Mouse (Mus musculus): ENCODE data around the gene Nab2. TPM values are rescaled to one million over a fixed set of nuclear protein-coding genes. Genes with fewer than 3 reads are reported as not detected.
A peak's percentile ranks its signal among the peaks of the same experiment; 100 is the strongest.

Nab2 gene
- polyA plus RNA-seq, 1 experiment from 2014 or later, result 1.2 TPM

- Histone ChIP-seq H3K9ac (replicated peaks; ENCODE audit: low read length) (no peak overlapping the region; the same call in 1 of the 2 replicates), H3K36me3 (ENCODE audit: control insufficient read depth, insufficient read depth, low read length) (no peaks in the 10 kb centered on the region), H3K4me3 (replicated peaks; ENCODE audit: low read depth, low read length) (peak overlapping the region; percentile 54), H3K27ac (replicated peaks; ENCODE audit: low read depth, low read length) (peak overlapping the region; percentile 37; the same call in 1 of the 2 replicates), H3K9me3 (ENCODE audit: control insufficient read depth, low read length) (no peaks in the 10 kb centered on the region), H3K4me2 (ENCODE audit: low read length) (peak overlapping the region; percentile 94), H3K4me1 (ENCODE audit: control insufficient read depth, insufficient read depth, low read length) (peaks cover 10% of the 10 kb centered on the region; the same call in 1 of the 2 replicates), H3K27me3 (ENCODE audit: control insufficient read depth, insufficient read depth, low read length) (peaks cover 55% of the 10 kb centered on the region)
- WGBS, result 2% methylated on average over 35 of the region's 35 CpGs
- peak; percentile 63 for DNase-seq
- no peak for ATAC-seq (ENCODE audit: low FRiP score, low TSS enrichment)
These were observed 887 bp downstream of the Nab2 start for GRCm38 (mm10) chr10:127667269-127668092.

GRCm38 (mm10) chr10:127666501-127667268 lies 1.7 kb downstream of the Nab2 start, which contains the start of gene Nemp1:
Gene Nemp1 (plus strand): TSS chr10:127666901.
- peak within 1 kb of the TSS; percentile 54 for H3K4me3 ChIP-seq (replicated peaks; ENCODE audit: low read depth, low read length)
- peak; percentile 61 for ATAC-seq (ENCODE audit: low FRiP score, low TSS enrichment)
- H3K4me2 ChIP-seq (ENCODE audit: low read length), result peak within 1 kb of the TSS; percentile 94
- no peaks in the 10 kb centered on the region for H3K36me3 ChIP-seq (ENCODE audit: control insufficient read depth, insufficient read depth, low read length)
- H3K27me3 ChIP-seq (ENCODE audit: control insufficient read depth, insufficient read depth, low read length), result peaks cover 62% of the 10 kb centered on the region
- H3K27ac ChIP-seq (replicated peaks; ENCODE audit: low read depth, low read length), result peak within 1 kb of the TSS; percentile 37; the same call in 1 of the 2 replicates
- peak within 1 kb of the TSS; percentile 55 for H3K9ac ChIP-seq (replicated peaks; ENCODE audit: low read length)
- peak; percentile 67 for DNase-seq
- under 1% methylated on average over 67 of the region's 73 CpGs for WGBS
- no peaks in the 10 kb centered on the region for H3K9me3 ChIP-seq (ENCODE audit: control insufficient read depth, low read length)
- H3K4me1 ChIP-seq (ENCODE audit: control insufficient read depth, insufficient read depth, low read length), result peaks cover 10% of the 10 kb centered on the region; the same call in 1 of the 2 replicates

GRCm38 (mm10) chr10:127665366-127666181 lies 2.8 kb downstream of the Nab2 start:
- DNase-seq, result peak; percentile 21
- Histone ChIP-seq H3K27me3 (ENCODE audit: control insufficient read depth, insufficient read depth, low read length) (peaks cover 73% of the 10 kb centered on the region), H3K9ac (replicated peaks; ENCODE audit: low read length) (peak overlapping the region; percentile 55; the same call in 1 of the 2 replicates), H3K9me3 (ENCODE audit: control insufficient read depth, low read length) (no peaks in the 10 kb centered on the region), H3K36me3 (ENCODE audit: control insufficient read depth, insufficient read depth, low read length) (no peaks in the 10 kb centered on the region), H3K27ac (replicated peaks; ENCODE audit: low read depth, low read length) (no peak overlapping the region), H3K4me3 (replicated peaks; ENCODE audit: low read depth, low read length) (peak overlapping the region; percentile 54), H3K4me2 (ENCODE audit: low read length) (peak overlapping the region; percentile 94), H3K4me1 (ENCODE audit: control insufficient read depth, insufficient read depth, low read length) (peaks cover 10% of the 10 kb centered on the region; the same call in 1 of the 2 replicates)
- no peak for ATAC-seq (ENCODE audit: low FRiP score, low TSS enrichment)
- WGBS, result 5% methylated on average over 14 of the region's 14 CpGs

GRCm38 (mm10) chr10:127664891-127665290 lies 3.5 kb downstream of the Nab2 start:
- WGBS, result 13% methylated on average over 13 of the region's 13 CpGs
- peak overlapping the region; percentile 94; the same call in 1 of the 2 replicates for H3K4me2 ChIP-seq (ENCODE audit: low read length)
- H3K27me3 ChIP-seq (ENCODE audit: control insufficient read depth, insufficient read depth, low read length), result peaks cover 76% of the 10 kb centered on the region
- no peaks in the 10 kb centered on the region for H3K9me3 ChIP-seq (ENCODE audit: control insufficient read depth, low read length)
- H3K36me3 ChIP-seq (ENCODE audit: control insufficient read depth, insufficient read depth, low read length), result no peaks in the 10 kb centered on the region
- DNase-seq (no peak), ATAC-seq (ENCODE audit: low FRiP score, low TSS enrichment) (no peak)
- no peak overlapping the region for H3K27ac ChIP-seq (replicated peaks; ENCODE audit: low read depth, low read length)
- H3K4me1 ChIP-seq (ENCODE audit: control insufficient read depth, insufficient read depth, low read length), result peaks cover 10% of the 10 kb centered on the region; the same call in 1 of the 2 replicates
- H3K4me3 ChIP-seq (replicated peaks; ENCODE audit: low read depth, low read length), result no peak overlapping the region
- no peak overlapping the region for H3K9ac ChIP-seq (replicated peaks; ENCODE audit: low read length)

GRCm38 (mm10) chr10:127664166-127664565 lies 4.2 kb downstream of the Nab2 start:
- no peak overlapping the region for H3K4me3 ChIP-seq (replicated peaks; ENCODE audit: low read depth, low read length)
- no peaks in the 10 kb centered on the region for H3K9me3 ChIP-seq (ENCODE audit: control insufficient read depth, low read length)
- H3K4me1 ChIP-seq (ENCODE audit: control insufficient read depth, insufficient read depth, low read length), result peaks cover 10% of the 10 kb centered on the region; the same call in 1 of the 2 replicates
- H3K36me3 ChIP-seq (ENCODE audit: control insufficient read depth, insufficient read depth, low read length), result no peaks in the 10 kb centered on the region
- peaks cover 76% of the 10 kb centered on the region for H3K27me3 ChIP-seq (ENCODE audit: control insufficient read depth, insufficient read depth, low read length)
- ATAC-seq (ENCODE audit: low FRiP score, low TSS enrichment) (no peak), DNase-seq (no peak)
- no peak overlapping the region for H3K4me2 ChIP-seq (ENCODE audit: low read length)
- no peak overlapping the region for H3K27ac ChIP-seq (replicated peaks; ENCODE audit: low read depth, low read length)
- WGBS, result 12% methylated on average over 16 of the region's 16 CpGs
- no peak overlapping the region for H3K9ac ChIP-seq (replicated peaks; ENCODE audit: low read length)

- Histone ChIP-seq H3K36me3 (ENCODE audit: control insufficient read depth, insufficient read depth, low read length) (no peaks in the 10 kb centered on the region), H3K9ac (replicated peaks; ENCODE audit: low read length) (no peak overlapping the region), H3K4me3 (replicated peaks; ENCODE audit: low read depth, low read length) (no peak overlapping the region), H3K4me2 (ENCODE audit: low read length) (no peak overlapping the region), H3K9me3 (ENCODE audit: control insufficient read depth, low read length) (no peaks in the 10 kb centered on the region), H3K27ac (replicated peaks; ENCODE audit: low read depth, low read length) (no peak overlapping the region), H3K4me1 (ENCODE audit: control insufficient read depth, insufficient read depth, low read length) (peaks cover 10% of the 10 kb centered on the region; the same call in 1 of the 2 replicates), H3K27me3 (ENCODE audit: control insufficient read depth, insufficient read depth, low read length) (peaks cover 76% of the 10 kb centered on the region)
- DNase-seq (no peak), ATAC-seq (ENCODE audit: low FRiP score, low TSS enrichment) (no peak)
- 28% methylated on average over 5 of the region's 5 CpGs for WGBS
These were observed 4.8 kb downstream of the Nab2 start for GRCm38 (mm10) chr10:127663590-127663989.

GRCm38 (mm10) chr10:127662666-127663253 lies 5.6 kb downstream of the Nab2 start:
- Histone ChIP-seq H3K4me2 (ENCODE audit: low read length) (peak overlapping the region; percentile 27), H3K36me3 (ENCODE audit: control insufficient read depth, insufficient read depth, low read length) (no peaks in the 10 kb centered on the region), H3K27ac (replicated peaks; ENCODE audit: low read depth, low read length) (no peak overlapping the region), H3K27me3 (ENCODE audit: control insufficient read depth, insufficient read depth, low read length) (peaks cover 72% of the 10 kb centered on the region), H3K4me1 (ENCODE audit: control insufficient read depth, insufficient read depth, low read length) (peaks cover 10% of the 10 kb centered on the region; the same call in 1 of the 2 replicates), H3K9me3 (ENCODE audit: control insufficient read depth, low read length) (no peaks in the 10 kb centered on the region), H3K9ac (replicated peaks; ENCODE audit: low read length) (no peak overlapping the region), H3K4me3 (replicated peaks; ENCODE audit: low read depth, low read length) (no peak overlapping the region)
- ATAC-seq (ENCODE audit: low FRiP score, low TSS enrichment), result no peak
- 13% methylated on average over 19 of the region's 19 CpGs for whole genome bisulfite sequencing
- peak; percentile 34 for DNase-seq
